Mouse (Mus musculus): ENCODE results near the gene Tmem87b.

Tmem87b gene

DNA sequence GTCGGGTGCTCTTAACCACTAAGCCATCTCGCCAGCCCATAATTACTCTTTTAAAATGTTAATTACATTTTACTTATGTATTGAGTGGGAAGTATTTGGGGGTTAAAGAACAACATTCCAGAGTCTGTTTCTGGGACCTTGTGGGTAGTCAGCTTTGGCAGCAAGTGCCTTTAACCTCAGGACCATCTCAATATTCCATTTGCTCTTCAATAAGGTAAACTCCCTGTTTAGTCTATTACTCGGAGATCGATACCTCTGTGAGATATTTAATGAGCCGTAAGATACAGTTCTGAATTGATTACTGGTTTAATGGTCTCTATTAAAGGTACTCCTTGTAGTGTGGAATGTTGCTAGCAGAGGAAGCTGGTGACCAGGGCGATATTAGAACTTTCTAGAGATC is 1.0 kb upstream of the Tmem87b start:
- in situ Hi-C loops (cut with MboI; ENCODE audit: unreplicated experiment in 2 of 2): loop anchor here (5.0 to 25.0 kb wide), 2 partner anchors 120 to 930 kb away; partner anchors contain the start of gene Mertk (in 2 of the 2)

GRCm38 (mm10) chr2:128817387-128817785 is 532 bp upstream of the Tmem87b start:
- in situ Hi-C loops (cut with MboI; ENCODE audit: unreplicated experiment in 2 of 2): loop anchor here (5.0 to 25.0 kb wide), 2 partner anchors 120 to 930 kb away; partner anchors contain the start of gene Mertk (in 2 of the 2)

DNA sequence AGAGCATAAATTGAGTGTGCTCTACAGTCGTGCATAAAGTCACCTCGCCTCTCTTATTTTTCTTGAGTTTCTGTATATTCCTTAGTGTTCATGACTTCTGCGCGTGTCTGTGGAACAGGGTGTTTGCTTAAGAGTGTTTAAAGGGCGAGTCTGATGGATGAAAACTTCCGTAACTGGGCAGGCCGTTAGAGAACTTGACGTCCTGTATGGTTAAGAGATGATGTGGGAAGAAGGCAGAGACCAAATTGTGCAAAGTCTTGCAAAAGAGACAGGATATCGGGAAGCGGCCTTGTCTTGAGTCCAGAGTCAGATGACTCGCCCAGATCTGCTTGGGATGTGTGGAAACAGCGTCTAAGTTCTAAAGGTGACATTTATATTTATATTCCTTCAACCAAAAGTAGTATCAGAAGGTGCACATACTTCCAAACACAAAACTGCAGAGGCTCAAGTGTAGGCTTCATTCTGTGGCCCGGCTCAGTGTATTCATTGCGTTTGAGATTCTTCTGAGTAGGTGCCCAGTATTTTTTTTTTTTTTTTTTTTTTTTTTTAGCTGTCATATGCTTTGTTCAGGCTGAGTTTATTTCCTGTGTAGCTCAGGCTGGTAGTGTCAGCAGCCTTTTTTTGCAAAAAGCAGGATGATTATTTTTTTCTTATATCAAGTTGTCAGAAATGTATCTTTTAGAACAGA is 1.2 kb downstream of the Tmem87b start:
- in situ Hi-C loops (cut with MboI; ENCODE audit: unreplicated experiment in 2 of 2): loop anchor here (5.0 to 25.0 kb wide), 2 partner anchors 122 to 932 kb away; partner anchors contain the start of gene Mertk (in 2 of the 2)

DNA sequence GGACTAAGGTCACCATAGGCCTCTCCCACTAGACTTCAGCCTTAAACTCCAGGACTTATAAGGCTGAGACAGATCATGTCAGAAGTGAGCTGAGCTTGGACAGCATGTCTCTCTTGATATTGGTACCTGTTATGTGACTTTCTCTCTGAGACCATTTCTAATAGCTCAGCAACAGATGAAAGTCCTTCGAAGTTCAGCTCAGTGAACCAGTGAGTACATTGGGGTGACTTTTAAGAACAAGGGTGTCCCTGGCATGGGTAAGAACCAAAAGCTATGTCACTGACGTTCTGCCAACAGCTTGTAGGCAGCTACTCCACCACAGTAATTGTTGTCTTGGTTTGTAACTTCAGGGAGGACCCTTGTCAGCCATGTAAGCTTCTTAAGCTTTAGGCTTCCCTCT is 2.7 kb downstream of the Tmem87b start:
- in situ Hi-C loops (cut with MboI; ENCODE audit: unreplicated experiment in 2 of 2): loop anchor here in 1 of 2 experiments (25.0 kb wide), 1 partner anchor 933 kb away; no protein-coding TSS in a partner anchor

DNA sequence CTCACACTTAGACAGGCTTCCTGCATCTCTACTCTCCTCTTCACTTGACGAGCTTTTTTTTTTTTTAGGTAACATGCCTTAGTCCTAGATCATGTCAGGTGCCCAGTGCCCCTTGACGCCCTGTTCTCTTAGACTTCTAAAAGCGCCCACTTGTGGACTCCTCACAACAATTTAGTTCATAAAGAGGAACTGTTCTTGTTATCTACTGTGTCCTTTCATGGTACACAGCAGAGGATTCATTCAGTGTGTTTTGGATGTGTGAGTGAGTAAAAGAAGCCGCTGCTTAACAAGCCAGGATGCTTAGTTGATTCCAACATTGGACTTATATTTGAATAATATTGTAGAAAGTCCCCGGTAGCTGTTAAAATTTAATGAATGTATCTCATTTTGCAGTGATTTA is 6.0 kb downstream of the Tmem87b start:
- in situ Hi-C loops (cut with MboI; ENCODE audit: unreplicated experiment in 2 of 2): loop anchor here in 1 of 2 experiments (25.0 kb wide), 1 partner anchor 937 kb away; no protein-coding TSS in a partner anchor

GRCm38 (mm10) chr2:128827787-128828186 is 9.9 kb downstream of the Tmem87b start:
- in situ Hi-C loops (cut with MboI; ENCODE audit: unreplicated experiment in 2 of 2): no loop called here

- in situ Hi-C loops (cut with MboI; ENCODE audit: unreplicated experiment in 2 of 2): no loop called here
Measured at GRCm38 (mm10) chr2:128832611-128833010, 14.7 kb downstream of the Tmem87b start.

- in situ Hi-C loops (cut with MboI; ENCODE audit: unreplicated experiment in 2 of 2): no loop called here
Measured at GRCm38 (mm10) chr2:128833035-128833434, 15.1 kb downstream of the Tmem87b start.

- in situ Hi-C loops (cut with MboI; ENCODE audit: unreplicated experiment in 2 of 2): no loop called here
Measured at GRCm38 (mm10) chr2:128833435-128833834, 15.5 kb downstream of the Tmem87b start.

DNA sequence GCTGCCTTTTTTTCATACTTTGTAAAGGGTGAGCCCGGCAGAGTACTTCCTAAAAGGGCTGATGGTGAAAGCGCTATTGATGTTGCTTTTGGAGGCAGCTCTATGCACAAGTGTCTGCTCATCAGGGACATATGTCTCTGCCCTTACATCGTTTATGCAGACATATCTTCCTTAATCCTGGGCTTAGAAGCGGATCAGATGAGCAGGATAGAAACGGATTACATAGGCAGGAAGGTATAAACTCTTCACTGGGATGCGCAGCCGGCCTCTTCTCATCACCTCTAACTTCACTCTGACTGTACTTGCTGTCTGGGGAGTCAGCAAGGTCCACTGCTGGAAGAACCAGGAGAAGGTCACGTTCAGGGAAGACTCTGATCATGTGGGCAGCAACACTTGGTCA is 19.6 kb downstream of the Tmem87b start:
- in situ Hi-C loops (cut with MboI; ENCODE audit: unreplicated experiment in 2 of 2): no loop called here

DNA sequence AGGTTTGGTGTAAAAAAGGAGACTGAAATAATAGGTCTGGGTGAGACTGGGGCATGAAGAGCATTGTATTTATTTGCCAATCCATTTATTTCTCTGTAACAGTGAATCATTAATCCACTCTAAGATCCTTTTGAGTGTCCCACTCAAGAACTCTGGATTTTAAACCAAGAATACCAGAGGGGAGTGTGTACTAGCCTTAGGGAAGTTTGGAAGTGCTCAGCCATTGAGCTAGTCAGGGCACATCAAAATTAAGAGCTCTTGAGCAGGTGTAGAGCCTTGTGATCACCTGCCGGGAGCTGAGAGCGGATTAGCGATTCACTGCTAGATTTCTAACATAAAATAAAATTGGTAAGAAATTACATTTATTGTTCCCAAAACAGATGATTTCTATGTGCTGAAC is 20.7 kb downstream of the Tmem87b start:
- in situ Hi-C loops (cut with MboI; ENCODE audit: unreplicated experiment in 2 of 2): no loop called here

GRCm38 (mm10) chr2:128839501-128839900 is 21.6 kb downstream of the Tmem87b start:
- in situ Hi-C loops (cut with MboI; ENCODE audit: unreplicated experiment in 2 of 2): no loop called here

DNA sequence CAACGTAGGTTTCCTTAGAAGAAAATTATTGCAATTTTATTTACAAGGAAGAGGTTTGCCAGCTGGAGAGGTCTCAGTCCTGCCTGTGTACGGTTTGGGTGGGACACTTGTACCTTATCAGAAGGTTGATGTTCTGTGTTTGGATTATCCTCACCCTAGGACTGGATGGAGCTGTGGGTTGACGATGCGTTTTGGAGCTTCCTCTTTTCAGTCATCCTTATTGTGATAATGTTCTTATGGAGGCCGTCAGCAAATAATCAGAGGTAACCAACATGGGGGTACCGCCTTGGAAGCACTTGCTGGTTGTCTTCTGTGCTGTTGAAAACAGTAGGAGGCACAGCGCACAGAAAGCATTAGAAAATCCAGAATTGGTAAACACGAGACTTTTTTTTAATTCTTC is 24.5 kb downstream of the Tmem87b start:
- in situ Hi-C loops (cut with MboI; ENCODE audit: unreplicated experiment in 2 of 2): no loop called here

DNA sequence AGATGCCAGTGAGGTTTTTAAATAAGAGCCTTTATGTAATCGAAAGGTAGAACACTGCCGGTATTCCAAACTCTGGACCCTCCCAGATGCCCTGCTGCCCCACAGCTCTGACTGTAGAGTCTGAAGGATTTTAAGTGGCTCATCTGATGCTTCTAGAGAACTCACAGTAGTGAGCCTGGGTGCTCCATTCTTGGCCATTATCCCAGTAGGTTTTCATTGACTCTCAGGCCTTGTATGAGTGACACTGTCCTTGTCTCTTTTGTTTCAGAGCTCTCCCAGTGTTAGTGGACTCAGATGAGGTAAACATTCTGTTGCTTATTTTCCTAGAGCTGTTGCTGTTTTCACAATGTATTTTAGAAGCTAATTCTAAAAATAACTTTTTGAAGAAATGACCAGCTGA is 32.1 kb downstream of the Tmem87b start:
- in situ Hi-C loops (cut with MboI; ENCODE audit: unreplicated experiment in 2 of 2): no loop called here

- in situ Hi-C loops (cut with MboI; ENCODE audit: unreplicated experiment in 2 of 2): no loop called here
Measured at GRCm38 (mm10) chr2:128856673-128857072, 38.8 kb downstream of the Tmem87b start.

GRCm38 (mm10) chr2:128858962-128859361 is 41.0 kb downstream of the Tmem87b start:
- in situ Hi-C loops (cut with MboI; ENCODE audit: unreplicated experiment in 2 of 2): no loop called here

- in situ Hi-C loops (cut with MboI; ENCODE audit: unreplicated experiment in 2 of 2): no loop called here
Measured at GRCm38 (mm10) chr2:128859861-128860260, 41.9 kb downstream of the Tmem87b start.

DNA sequence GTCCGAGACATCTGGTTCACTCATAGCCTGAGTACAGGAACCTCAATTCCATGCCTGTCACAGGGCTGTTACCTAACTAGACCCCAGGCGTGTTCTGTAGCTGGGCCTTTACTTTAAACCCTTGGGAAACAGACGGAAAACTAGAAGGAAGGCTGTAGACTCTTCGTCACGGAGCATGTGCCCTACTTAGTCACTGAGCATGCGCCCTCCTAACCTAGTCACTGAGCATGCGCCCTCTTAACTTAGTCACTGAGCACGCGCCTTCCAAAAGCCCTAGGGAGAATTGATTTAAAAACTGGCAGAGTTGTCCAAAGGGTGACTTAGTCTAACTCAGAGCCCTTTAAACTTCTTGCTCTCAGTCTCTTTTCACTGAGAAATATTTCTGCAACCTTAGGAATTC is 44.7 kb downstream of the Tmem87b start, which contains the start of gene Fbln7:
Fbln7 (plus strand) TSS at position 346 of the 400 bp plus-strand sequence.
- in situ Hi-C loops (cut with MboI; ENCODE audit: unreplicated experiment in 2 of 2): no loop called here

DNA sequence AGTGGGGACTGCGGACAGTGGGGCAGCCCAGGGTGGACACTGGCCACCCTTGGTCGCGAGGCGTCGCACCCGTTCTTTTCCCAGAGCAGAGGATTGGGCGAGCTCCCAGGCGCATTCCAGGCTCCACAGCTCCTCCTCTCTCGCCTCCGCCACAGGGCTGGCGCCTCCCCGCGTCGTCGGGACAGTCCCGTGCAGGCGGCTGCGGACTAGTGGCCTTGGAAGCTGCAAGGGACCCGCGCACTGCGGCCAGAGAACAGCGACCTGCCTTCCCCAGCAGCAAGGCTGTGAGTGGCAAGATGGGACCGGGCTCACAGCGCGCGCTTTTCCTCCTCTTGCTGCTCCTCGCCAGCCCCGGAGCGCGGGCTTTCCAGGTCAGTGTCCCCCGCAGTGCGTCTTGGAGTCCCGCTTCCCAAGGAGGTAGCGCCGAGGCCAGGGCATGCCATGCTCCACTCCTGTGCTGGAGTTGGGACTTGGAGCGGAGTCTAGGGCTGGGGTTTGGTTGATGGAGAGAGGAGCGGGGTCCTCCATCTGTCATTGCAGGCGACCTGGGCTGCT is 45.9 kb downstream of the Tmem87b start:
- in situ Hi-C loops (cut with MboI; ENCODE audit: unreplicated experiment in 2 of 2): no loop called here

- in situ Hi-C loops (cut with MboI; ENCODE audit: unreplicated experiment in 2 of 2): no loop called here
Measured at GRCm38 (mm10) chr2:128865061-128865460, 47.1 kb downstream of the Tmem87b start.

- in situ Hi-C loops (cut with MboI; ENCODE audit: unreplicated experiment in 2 of 2): no loop called here
Measured at GRCm38 (mm10) chr2:128871656-128872055, 53.7 kb downstream of the Tmem87b start.

DNA sequence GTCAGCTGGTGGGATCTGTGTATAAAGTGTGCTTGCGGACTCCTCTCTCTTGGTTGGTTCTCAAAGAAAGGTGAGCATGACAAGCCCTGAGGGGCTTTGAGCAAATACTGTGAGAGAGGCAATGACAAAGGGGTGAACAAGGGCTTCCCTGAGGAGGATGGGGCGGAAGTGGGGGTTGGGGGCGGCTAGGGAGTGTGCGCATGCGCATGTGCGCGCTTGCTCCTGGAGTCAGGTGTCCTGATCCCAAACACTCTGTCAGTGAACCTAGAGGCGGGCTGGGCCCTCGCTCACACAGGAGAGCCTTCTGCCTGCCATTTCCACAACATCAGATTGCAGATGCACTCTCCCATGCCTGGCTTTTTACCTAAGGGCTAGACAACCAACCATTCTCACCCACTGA is 54.3 kb downstream of the Tmem87b start:
- in situ Hi-C loops (cut with MboI; ENCODE audit: unreplicated experiment in 2 of 2): no loop called here

All from v-Abl transformed pro-B cells (cell line).